Mouse (Mus musculus) thymus, adult 2 months (tissue): ENCODE results near the gene Harbi1. TPM values are rescaled to one million over a fixed set of nuclear protein-coding genes. Genes with fewer than 3 reads are reported as not detected.

Source experiments
- DNase-seq: peaks from one replicate; pipeline ENCODE4 v3.0.0; 2021
- H3K27ac ChIP-seq: fragments of 200-500 bp; 2 replicates; pipeline ENCODE4 v1.5.1; 2012; ENCODE audit warnings: low read length, control low read depth; ENCODE audit not compliant: control insufficient read depth, insufficient read depth
- H3K27me3 ChIP-seq: fragments of 200-500 bp; 2 replicates; pipeline ENCODE4 v1.6.1; 2012; ENCODE audit warnings: mild to moderate bottlenecking, low read length, moderate library complexity, mixed read lengths; ENCODE audit not compliant: control insufficient read depth, insufficient read depth
- H3K36me3 ChIP-seq: fragments of 200-500 bp; 2 replicates; pipeline ENCODE4 v1.6.1; 2012; ENCODE audit warnings: mild to moderate bottlenecking, low read length, moderate library complexity; ENCODE audit not compliant: control insufficient read depth, insufficient read depth
- H3K4me1 ChIP-seq: fragments of 200-500 bp; replicated peaks from 2 replicates; pipeline ENCODE4 v1.6.1; 2012; ENCODE audit warnings: low read length; ENCODE audit not compliant: control insufficient read depth, insufficient read depth
- H3K4me3 ChIP-seq: fragments of 200-500 bp; 2 replicates; pipeline ENCODE4 v1.5.1; 2012; ENCODE audit warnings: mild to moderate bottlenecking, low read length, control low read depth, moderate library complexity; ENCODE audit not compliant: control insufficient read depth, insufficient read depth
- CTCF ChIP-seq: fragments of 200-500 bp; IDR thresholded peaks from 2 replicates; pipeline ENCODE4 v1.5.1; 2012; ENCODE audit warnings: mild to moderate bottlenecking, control low read depth, low read length, moderate library complexity, borderline replicate concordance; ENCODE audit not compliant: control insufficient read depth, poor library complexity, insufficient read depth; ENCODE audit errors: extremely low read depth
- POLR2A ChIP-seq: fragments of 200-500 bp; IDR thresholded peaks from 2 replicates; pipeline ENCODE4 v1.6.1; 2012; ENCODE audit warnings: mild to moderate bottlenecking, low read length, control low read depth, moderate library complexity; ENCODE audit not compliant: control insufficient read depth, poor library complexity, insufficient read depth; ENCODE audit errors: extremely low read depth
- WGBS: fragments of 180-500 bp; shearing (Covaris S2); methylation state at CpG from one replicate; pipeline ENCODE4 v1.1.7; 2018; 5-methylcytosine and 5-hydroxymethylcytosine counted together
- polyA plus RNA-seq: library from polyadenylated mRNA; depleted of rRNA; stranded (reverse); fragments of >200 nt; gene quantifications from 2 replicates; pipeline ENCODE4 v1.2.3, GENCODE M21; 2012

Gene Harbi1
- polyA plus RNA-seq, 1 experiment = 4.4 TPM

- no peak for DNase-seq
- no peaks in the 10 kb centered on the region for H3K27me3 ChIP-seq
- 94% methylated on average over 2 of the region's 2 CpGs for WGBS
Observed at GRCm38 (mm10) chr2:91673587-91673986, 37.1 kb upstream of the Harbi1 start.

GRCm38 (mm10) chr2:91674895-91675294 is 35.8 kb upstream of the Harbi1 start:
- TF ChIP-seq POLR2A (no peak), CTCF (no peak)
- WGBS = 93% methylated on average over 5 of the region's 5 CpGs
- Histone ChIP-seq H3K27me3 (no peaks in the 10 kb centered on the region), H3K36me3 (peaks cover 71% of the 10 kb centered on the region), H3K4me1 (no peaks in the 10 kb centered on the region), H3K27ac (no peak overlapping the region), H3K4me3 (no peak overlapping the region)
- DNase-seq = no peak

More at GRCm38 (mm10) chr2:91673587-91673986, 37.1 kb upstream of the Harbi1 start:
- H3K4me1 ChIP-seq = no peaks in the 10 kb centered on the region
- no peak overlapping the region for H3K4me3 ChIP-seq
- TF ChIP-seq POLR2A (no peak), CTCF (no peak)
- no peak overlapping the region for H3K27ac ChIP-seq
- peaks cover 77% of the 10 kb centered on the region for H3K36me3 ChIP-seq

- Histone ChIP-seq H3K27me3 (no peaks in the 10 kb centered on the region), H3K4me3 (no peak overlapping the region), H3K27ac (no peak overlapping the region), H3K36me3 (peaks cover 65% of the 10 kb centered on the region), H3K4me1 (no peaks in the 10 kb centered on the region)
- 88% methylated on average over 2 of the region's 2 CpGs for WGBS
- TF ChIP-seq CTCF (no peak), POLR2A (no peak)
- no peak for DNase-seq
Observed at GRCm38 (mm10) chr2:91676420-91676819, 34.2 kb upstream of the Harbi1 start.

GRCm38 (mm10) chr2:91676961-91677360 is 33.7 kb upstream of the Harbi1 start:
- Histone ChIP-seq H3K4me3 (no peak overlapping the region), H3K27me3 (no peaks in the 10 kb centered on the region), H3K4me1 (no peaks in the 10 kb centered on the region), H3K27ac (no peak overlapping the region), H3K36me3 (peaks cover 66% of the 10 kb centered on the region)
- TF ChIP-seq POLR2A = no peak
- TF ChIP-seq CTCF = no peak
- DNase-seq = no peak

GRCm38 (mm10) chr2:91682850-91683249 is 27.8 kb upstream of the Harbi1 start:
- no peak overlapping the region for H3K27ac ChIP-seq
- H3K27me3 ChIP-seq = no peaks in the 10 kb centered on the region
- 92% methylated on average over 4 of the region's 4 CpGs for WGBS
- peaks cover 73% of the 10 kb centered on the region for H3K36me3 ChIP-seq
- TF ChIP-seq POLR2A (no peak), CTCF (no peak)
- no peaks in the 10 kb centered on the region for H3K4me1 ChIP-seq
- DNase-seq = peak; percentile 27
- H3K4me3 ChIP-seq = no peak overlapping the region

- no peaks in the 10 kb centered on the region for H3K27me3 ChIP-seq
- H3K36me3 ChIP-seq = peaks cover 73% of the 10 kb centered on the region
- no peaks in the 10 kb centered on the region for H3K4me1 ChIP-seq
- no peak for DNase-seq
- no peak for TF ChIP-seq CTCF
- no peak for TF ChIP-seq POLR2A
- 93% methylated on average over 8 of the region's 8 CpGs for WGBS
- no peak overlapping the region for H3K4me3 ChIP-seq
- H3K27ac ChIP-seq = no peak overlapping the region
Observed at GRCm38 (mm10) chr2:91683919-91684318, 26.7 kb upstream of the Harbi1 start.

- 96% methylated on average over 7 of the region's 7 CpGs for WGBS
- no peak for TF ChIP-seq POLR2A
- TF ChIP-seq CTCF = no peak
Observed at GRCm38 (mm10) chr2:91689452-91689851, 21.2 kb upstream of the Harbi1 start.

More at GRCm38 (mm10) chr2:91689452-91689851, 21.2 kb upstream of the Harbi1 start:
- no peak overlapping the region for H3K27ac ChIP-seq
- H3K36me3 ChIP-seq = peaks cover 56% of the 10 kb centered on the region
- no peaks in the 10 kb centered on the region for H3K4me1 ChIP-seq
- H3K27me3 ChIP-seq = no peaks in the 10 kb centered on the region
- H3K4me3 ChIP-seq = no peak overlapping the region
- no peak for DNase-seq
